Mouse (Mus musculus): ENCODE measurements around the gene Ccdc187. TPM values are rescaled to one million over a fixed set of nuclear protein-coding genes. Genes with fewer than 3 reads are reported as not detected.

The Ccdc187 gene
- polyA plus RNA-seq, 1 experiment from 2014 or later = 0.58 TPM

- H3K9ac ChIP-seq (ENCODE audit: low read length) = no peak overlapping the region
- H3K4me1 ChIP-seq (ENCODE audit: control insufficient read depth, insufficient read depth, low read length) = peaks cover 20% of the 10 kb centered on the region; the same call in 1 of the 2 replicates
- H3K4me3 ChIP-seq (replicated peaks; ENCODE audit: low read length) = no peak overlapping the region
- H3K27ac ChIP-seq (ENCODE audit: low read length) = no peak overlapping the region
- no peaks in the 10 kb centered on the region for H3K36me3 ChIP-seq (ENCODE audit: control insufficient read depth, insufficient read depth, low read length)
- ATAC-seq (ENCODE audit: insufficient read depth, low FRiP score) = no peak
- WGBS = 45% methylated on average over 3 of the region's 3 CpGs
- no peaks in the 10 kb centered on the region for H3K27me3 ChIP-seq (ENCODE audit: control insufficient read depth, insufficient read depth, low read length)
- H3K4me2 ChIP-seq (ENCODE audit: low read depth, low read length) = no peak overlapping the region
- no peaks in the 10 kb centered on the region for H3K9me3 ChIP-seq (replicated peaks; ENCODE audit: control insufficient read depth, low read length)
These were observed 53.5 kb downstream of the Ccdc187 start for GRCm38 (mm10) chr2:26240841-26241240.

- Histone ChIP-seq H3K27me3 (ENCODE audit: control insufficient read depth, insufficient read depth, low read length) (no peaks in the 10 kb centered on the region), H3K9me3 (replicated peaks; ENCODE audit: control insufficient read depth, low read length) (no peaks in the 10 kb centered on the region), H3K4me3 (replicated peaks; ENCODE audit: low read length) (no peak overlapping the region), H3K4me1 (ENCODE audit: control insufficient read depth, insufficient read depth, low read length) (peaks cover 23% of the 10 kb centered on the region; the same call in 1 of the 2 replicates), H3K9ac (ENCODE audit: low read length) (no peak overlapping the region), H3K4me2 (ENCODE audit: low read depth, low read length) (no peak overlapping the region), H3K27ac (ENCODE audit: low read length) (no peak overlapping the region; the same call in 1 of the 2 replicates), H3K36me3 (ENCODE audit: control insufficient read depth, insufficient read depth, low read length) (no peaks in the 10 kb centered on the region)
- WGBS = 40% methylated on average over 9 of the region's 9 CpGs
- no peak for ATAC-seq (ENCODE audit: insufficient read depth, low FRiP score)
These were observed 54.0 kb downstream of the Ccdc187 start for GRCm38 (mm10) chr2:26240330-26240729.

DNA sequence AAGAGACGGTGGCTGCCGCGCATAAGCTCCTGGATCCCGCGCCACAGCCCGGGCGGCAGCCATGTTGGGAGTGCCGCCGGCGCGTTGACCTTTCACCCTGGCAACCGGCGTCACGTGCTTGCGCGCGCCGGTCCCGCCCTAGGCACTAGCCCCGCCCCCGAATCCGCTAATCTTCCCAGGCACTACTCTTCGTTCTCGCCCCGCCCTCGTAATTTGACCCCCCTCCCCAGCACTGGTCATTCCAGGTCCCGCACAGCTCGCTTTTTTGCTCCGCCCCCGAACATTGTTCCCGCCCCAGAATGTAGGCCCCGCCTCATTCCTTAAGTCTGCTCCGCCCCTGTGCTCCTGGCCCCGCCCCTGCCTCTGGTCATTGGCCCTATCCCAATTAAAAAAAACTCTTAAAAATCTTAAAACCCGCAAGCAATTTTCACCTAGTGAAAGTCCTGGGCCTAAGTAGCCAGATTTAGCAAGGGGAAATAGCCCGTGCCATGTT is 57.0 kb downstream of the Ccdc187 start, which contains the start of gene Qsox2:
Qsox2 (minus strand) TSS at position 236 of the 493 bp plus-strand sequence.
- Histone ChIP-seq H3K9me3 (replicated peaks; ENCODE audit: control insufficient read depth, low read length) (no peaks in the 10 kb centered on the region), H3K9ac (ENCODE audit: low read length) (peak within 1 kb of the TSS; percentile 92), H3K4me3 (replicated peaks; ENCODE audit: low read length) (peak within 1 kb of the TSS; percentile 89), H3K4me2 (ENCODE audit: low read depth, low read length) (peak within 1 kb of the TSS; percentile 71), H3K36me3 (ENCODE audit: control insufficient read depth, insufficient read depth, low read length) (no peaks in the 10 kb centered on the region), H3K27ac (ENCODE audit: low read length) (peak within 1 kb of the TSS; percentile 78), H3K4me1 (ENCODE audit: control insufficient read depth, insufficient read depth, low read length) (peaks cover 26% of the 10 kb centered on the region; the same call in 1 of the 2 replicates), H3K27me3 (ENCODE audit: control insufficient read depth, insufficient read depth, low read length) (no peaks in the 10 kb centered on the region)
- ATAC-seq (ENCODE audit: insufficient read depth, low FRiP score) = peak; percentile 93
- WGBS = under 1% methylated on average over 36 of the region's 36 CpGs

GRCm38 (mm10) chr2:26236681-26237289 is 57.6 kb downstream of the Ccdc187 start:
- H3K9me3 ChIP-seq (replicated peaks; ENCODE audit: control insufficient read depth, low read length) = no peaks in the 10 kb centered on the region
- H3K4me1 ChIP-seq (ENCODE audit: control insufficient read depth, insufficient read depth, low read length) = peaks cover 26% of the 10 kb centered on the region; the same call in 1 of the 2 replicates
- peak overlapping the region; percentile 78 for H3K27ac ChIP-seq (ENCODE audit: low read length)
- under 1% methylated on average over 51 of the region's 51 CpGs for whole genome bisulfite sequencing
- H3K9ac ChIP-seq (ENCODE audit: low read length) = peak overlapping the region; percentile 92
- H3K27me3 ChIP-seq (ENCODE audit: control insufficient read depth, insufficient read depth, low read length) = no peaks in the 10 kb centered on the region
- no peaks in the 10 kb centered on the region for H3K36me3 ChIP-seq (ENCODE audit: control insufficient read depth, insufficient read depth, low read length)
- peak overlapping the region; percentile 89 for H3K4me3 ChIP-seq (replicated peaks; ENCODE audit: low read length)
- ATAC-seq (ENCODE audit: insufficient read depth, low FRiP score) = peak; percentile 48; the same call in 1 of the 2 replicates
- H3K4me2 ChIP-seq (ENCODE audit: low read depth, low read length) = peak overlapping the region; percentile 71

- no peak for ATAC-seq (ENCODE audit: insufficient read depth, low FRiP score)
- Histone ChIP-seq H3K27ac (ENCODE audit: low read length) (no peak overlapping the region; the same call in 1 of the 2 replicates), H3K9me3 (replicated peaks; ENCODE audit: control insufficient read depth, low read length) (no peaks in the 10 kb centered on the region), H3K4me2 (ENCODE audit: low read depth, low read length) (no peak overlapping the region), H3K9ac (ENCODE audit: low read length) (no peak overlapping the region), H3K4me1 (ENCODE audit: control insufficient read depth, insufficient read depth, low read length) (peaks cover 19% of the 10 kb centered on the region), H3K4me3 (replicated peaks; ENCODE audit: low read length) (no peak overlapping the region), H3K36me3 (ENCODE audit: control insufficient read depth, insufficient read depth, low read length) (no peaks in the 10 kb centered on the region), H3K27me3 (ENCODE audit: control insufficient read depth, insufficient read depth, low read length) (no peaks in the 10 kb centered on the region)
- WGBS = 58% methylated on average over 2 of the region's 2 CpGs
These were observed 59.6 kb downstream of the Ccdc187 start for GRCm38 (mm10) chr2:26234771-26235170.

- H3K27ac ChIP-seq (ENCODE audit: low read length) = no peak overlapping the region; the same call in 1 of the 2 replicates
- peaks cover 19% of the 10 kb centered on the region for H3K4me1 ChIP-seq (ENCODE audit: control insufficient read depth, insufficient read depth, low read length)
- H3K4me2 ChIP-seq (ENCODE audit: low read depth, low read length) = no peak overlapping the region
- no peaks in the 10 kb centered on the region for H3K36me3 ChIP-seq (ENCODE audit: control insufficient read depth, insufficient read depth, low read length)
- 63% methylated on average over 5 of the region's 5 CpGs for WGBS
- H3K9ac ChIP-seq (ENCODE audit: low read length) = no peak overlapping the region
- no peak overlapping the region for H3K4me3 ChIP-seq (replicated peaks; ENCODE audit: low read length)
- H3K27me3 ChIP-seq (ENCODE audit: control insufficient read depth, insufficient read depth, low read length) = no peaks in the 10 kb centered on the region
- ATAC-seq (ENCODE audit: insufficient read depth, low FRiP score) = no peak
- H3K9me3 ChIP-seq (replicated peaks; ENCODE audit: control insufficient read depth, low read length) = no peaks in the 10 kb centered on the region
These were observed 60.1 kb downstream of the Ccdc187 start for GRCm38 (mm10) chr2:26234253-26234652.

DNA sequence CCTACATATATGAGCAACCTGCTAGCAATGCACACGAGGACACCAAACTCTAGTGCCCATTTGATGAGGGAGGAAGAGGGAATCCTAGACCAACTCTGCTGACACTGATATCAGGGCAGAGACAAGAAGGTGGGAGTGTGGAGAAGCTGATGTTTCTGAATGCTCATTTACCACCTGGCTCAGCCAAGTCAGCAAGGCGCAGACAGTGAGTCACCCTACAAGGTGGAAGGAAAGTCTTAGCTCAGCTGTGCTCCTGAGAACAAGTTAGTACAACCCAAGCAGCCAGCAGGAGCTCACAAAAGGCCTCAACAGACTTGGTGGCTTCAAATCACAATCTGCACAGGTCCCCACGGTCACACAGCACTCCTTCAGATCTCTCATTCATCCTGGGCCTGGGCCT is 63.0 kb downstream of the Ccdc187 start:
- no peaks in the 10 kb centered on the region for H3K36me3 ChIP-seq (ENCODE audit: control insufficient read depth, insufficient read depth, low read length)
- no peak overlapping the region for H3K4me2 ChIP-seq (ENCODE audit: low read depth, low read length)
- H3K4me1 ChIP-seq (ENCODE audit: control insufficient read depth, insufficient read depth, low read length) = peaks cover 16% of the 10 kb centered on the region
- no peak overlapping the region for H3K4me3 ChIP-seq (replicated peaks; ENCODE audit: low read length)
- 61% methylated on average over 3 of the region's 3 CpGs for WGBS
- peak; percentile 35; the same call in 1 of the 2 replicates for ATAC-seq (ENCODE audit: insufficient read depth, low FRiP score)
- H3K9ac ChIP-seq (ENCODE audit: low read length) = 0 out of 2 replicates have a peak overlapping the region, but pooled peaks have one; percentile 28
- peak overlapping the region; percentile 64 for H3K27ac ChIP-seq (ENCODE audit: low read length)
- no peaks in the 10 kb centered on the region for H3K27me3 ChIP-seq (ENCODE audit: control insufficient read depth, insufficient read depth, low read length)
- no peaks in the 10 kb centered on the region for H3K9me3 ChIP-seq (replicated peaks; ENCODE audit: control insufficient read depth, low read length)

- no peak overlapping the region for H3K4me2 ChIP-seq (ENCODE audit: low read depth, low read length)
- no peak overlapping the region for H3K9ac ChIP-seq (ENCODE audit: low read length)
- 0 out of 2 replicates have a peak, but pooled peaks have one; percentile 26 for ATAC-seq (ENCODE audit: insufficient read depth, low FRiP score)
- H3K4me3 ChIP-seq (replicated peaks; ENCODE audit: low read length) = no peak overlapping the region
- WGBS = 50% methylated on average over 4 of the region's 4 CpGs
- no peaks in the 10 kb centered on the region for H3K9me3 ChIP-seq (replicated peaks; ENCODE audit: control insufficient read depth, low read length)
- peak overlapping the region; percentile 74 for H3K27ac ChIP-seq (ENCODE audit: low read length)
- H3K27me3 ChIP-seq (ENCODE audit: control insufficient read depth, insufficient read depth, low read length) = no peaks in the 10 kb centered on the region
- H3K36me3 ChIP-seq (ENCODE audit: control insufficient read depth, insufficient read depth, low read length) = no peaks in the 10 kb centered on the region
- H3K4me1 ChIP-seq (ENCODE audit: control insufficient read depth, insufficient read depth, low read length) = peaks cover 9% of the 10 kb centered on the region; the same call in 1 of the 2 replicates
These were observed 64.1 kb downstream of the Ccdc187 start for GRCm38 (mm10) chr2:26230253-26230652.

DNA sequence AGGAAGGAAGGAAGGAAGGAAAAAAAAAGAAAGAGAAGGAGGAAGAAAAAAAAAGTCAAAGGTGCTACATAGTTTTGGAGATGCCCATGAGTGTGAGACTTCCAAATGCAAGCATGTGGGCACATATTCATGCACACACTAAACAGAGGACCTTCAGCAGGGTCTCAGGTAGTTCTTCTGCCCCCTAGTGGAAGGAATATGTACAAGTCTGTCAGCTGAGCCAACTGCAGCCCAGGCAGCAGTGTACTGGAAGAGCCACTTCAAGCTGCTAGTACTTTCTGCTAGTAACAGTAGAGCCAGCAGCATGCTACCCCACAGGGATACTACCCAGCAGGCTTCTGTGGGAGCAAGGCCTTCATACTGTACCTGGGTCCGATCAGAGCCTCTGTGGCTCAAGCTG is 66.6 kb downstream of the Ccdc187 start:
- H3K4me3 ChIP-seq (replicated peaks; ENCODE audit: low read length) = no peak overlapping the region
- no peaks in the 10 kb centered on the region for H3K27me3 ChIP-seq (ENCODE audit: control insufficient read depth, insufficient read depth, low read length)
- 55% methylated on average over 1 of the region's 1 CpGs for WGBS
- H3K36me3 ChIP-seq (ENCODE audit: control insufficient read depth, insufficient read depth, low read length) = no peaks in the 10 kb centered on the region
- ATAC-seq (ENCODE audit: insufficient read depth, low FRiP score) = peak; percentile 69; the same call in 1 of the 2 replicates
- peaks cover 6% of the 10 kb centered on the region; the same call in 1 of the 2 replicates for H3K4me1 ChIP-seq (ENCODE audit: control insufficient read depth, insufficient read depth, low read length)
- H3K4me2 ChIP-seq (ENCODE audit: low read depth, low read length) = no peak overlapping the region
- H3K27ac ChIP-seq (ENCODE audit: low read length) = no peak overlapping the region
- H3K9ac ChIP-seq (ENCODE audit: low read length) = no peak overlapping the region
- H3K9me3 ChIP-seq (replicated peaks; ENCODE audit: control insufficient read depth, low read length) = no peaks in the 10 kb centered on the region

Data from stomach, embryonic 16.5 days (tissue).